Mouse (Mus musculus) lung, postnatal 0 days (tissue): ENCODE data around the gene Snapc2.

Source experiments
- CTCF ChIP-seq: IDR thresholded peaks from 2 replicates; pipeline ENCODE4 v1.5.1; 2016; ENCODE audit warnings: antibody characterized with exemption, mild to moderate bottlenecking
- EP300 ChIP-seq: IDR thresholded peaks from 2 replicates; pipeline ENCODE4 v1.6.1; 2016; ENCODE audit warnings: antibody characterized with exemption, mild to moderate bottlenecking, control low read depth

GRCm38 (mm10) chr8:4227919-4228318 lies 25.0 kb upstream of the Snapc2 start:
- no peak for TF ChIP-seq CTCF
- no peak for TF ChIP-seq EP300
